Mouse (Mus musculus) retina, postnatal 7 days (tissue): ENCODE measurements at regions not wholly inside any gene's neighbourhood (a gene's known extent, or its start where the extent isn't known, plus 50 kb on each side); places are given as distances from the start of the nearest gene placed in this dataset.

ENCODE experiments used
- DNase-seq: peaks from one replicate; pipeline ENCODE4 v3.0.0-alpha.2; 2012; ENCODE audit warnings: low read depth, low spot score

- no peak for DNase-seq
Observed at GRCm38 (mm10) chr4:153321085-153321484, 161.5 kb downstream of the Ajap1 start.

- DNase-seq = no peak
Observed at GRCm38 (mm10) chr4:153320602-153321001, 162.0 kb downstream of the Ajap1 start.

GRCm38 (mm10) chr4:153316964-153317724 lies 165.5 kb downstream of the Ajap1 start:
- DNase-seq = no peak

- no peak for DNase-seq
Observed at GRCm38 (mm10) chr4:153316519-153316918, 166.1 kb downstream of the Ajap1 start.

- no peak for DNase-seq
Observed at GRCm38 (mm10) chr4:153313961-153314360, 168.7 kb downstream of the Ajap1 start.

GRCm38 (mm10) chr4:153311574-153311973 lies 171.0 kb downstream of the Ajap1 start:
- no peak for DNase-seq

- DNase-seq = no peak
Observed at GRCm38 (mm10) chr4:153310641-153311040, 172.0 kb downstream of the Ajap1 start.

- DNase-seq = no peak
Observed at GRCm38 (mm10) chr4:153303521-153303920, 179.1 kb downstream of the Ajap1 start.

GRCm38 (mm10) chr4:153302855-153303254 lies 179.8 kb downstream of the Ajap1 start:
- DNase-seq = no peak

GRCm38 (mm10) chr4:153298277-153298676 lies 184.3 kb downstream of the Ajap1 start:
- DNase-seq = no peak

- DNase-seq = no peak
Observed at GRCm38 (mm10) chr4:153294828-153295227, 187.8 kb downstream of the Ajap1 start.

GRCm38 (mm10) chr4:153293137-153293536 lies 189.5 kb downstream of the Ajap1 start:
- DNase-seq = no peak

GRCm38 (mm10) chr4:153288362-153288761 lies 194.2 kb downstream of the Ajap1 start:
- DNase-seq = no peak

- no peak for DNase-seq
Observed at GRCm38 (mm10) chr4:153284209-153284608, 198.4 kb downstream of the Ajap1 start.

- no peak for DNase-seq
Observed at GRCm38 (mm10) chr4:153276571-153276970, 206.0 kb downstream of the Ajap1 start.

GRCm38 (mm10) chr4:153271376-153271775 lies 211.2 kb downstream of the Ajap1 start:
- DNase-seq = no peak

GRCm38 (mm10) chr4:153263216-153263805 lies 219.3 kb downstream of the Ajap1 start:
- DNase-seq = no peak

GRCm38 (mm10) chr4:153260941-153261557 lies 221.6 kb downstream of the Ajap1 start:
- no peak for DNase-seq

- no peak for DNase-seq
Observed at GRCm38 (mm10) chr4:153251943-153252342, 230.7 kb downstream of the Ajap1 start.

- no peak for DNase-seq
Observed at GRCm38 (mm10) chr4:153251311-153251710, 231.3 kb downstream of the Ajap1 start.

GRCm38 (mm10) chr4:153236680-153237079 lies 245.9 kb downstream of the Ajap1 start:
- DNase-seq = no peak

GRCm38 (mm10) chr4:153233762-153234161 lies 248.8 kb downstream of the Ajap1 start:
- DNase-seq = no peak

GRCm38 (mm10) chr4:153229221-153229620 lies 253.4 kb downstream of the Ajap1 start:
- DNase-seq = no peak
